Mouse (Mus musculus) heart, embryonic 14.5 days (tissue): Measurements from ENCODE around the gene Iqcb1. TPM values are rescaled to one million over a fixed set of nuclear protein-coding genes. Genes with fewer than 3 reads are reported as not detected.

Experiments
- ATAC-seq: fragments of 200-750 bp; cut with Nextera tagmentation; 2 replicates; pipeline ENCODE4 v1.8.0; 2017; ENCODE audit warnings: low read depth, moderate TSS enrichment; ENCODE audit not compliant: insufficient number of reproducible peaks, insufficient read depth, low FRiP score
- H3K27ac ChIP-seq, 2 experiments: fragments of 200-500 bp in 1 of 2; fragments of 300-500 bp in 1 of 2; sonication (generic) in 1 of 2; replicated peaks in 1 of 2; 2 replicates each; pipeline ENCODE4 v1.5.1; 2012 to 2014; ENCODE audit warnings: low read depth in 2 of 2, low read length in 2 of 2, control low read depth in 1 of 2, mild to moderate bottlenecking in 1 of 2, mixed read lengths in 1 of 2; ENCODE audit not compliant: control insufficient read depth in 1 of 2, insufficient read depth in 1 of 2
- H3K27me3 ChIP-seq: fragments of 300-500 bp; sonication (generic); 2 replicates; pipeline ENCODE4 v1.6.1; 2014; ENCODE audit warnings: mild to moderate bottlenecking, low read length, control low read depth; ENCODE audit not compliant: control insufficient read depth, insufficient read depth
- H3K36me3 ChIP-seq: fragments of 300-500 bp; sonication (generic); 2 replicates; pipeline ENCODE4 v1.6.1; 2014; ENCODE audit warnings: mild to moderate bottlenecking, control low read depth, low read length, mixed read lengths; ENCODE audit not compliant: control insufficient read depth, insufficient read depth
- H3K4me1 ChIP-seq, 2 experiments: fragments of 200-500 bp in 1 of 2; fragments of 300-500 bp in 1 of 2; sonication (generic) in 1 of 2; 2 replicates each; pipeline ENCODE4 v1.6.1; 2012 to 2014; ENCODE audit warnings: low read length in 2 of 2, control low read depth in 1 of 2, mixed read lengths in 1 of 2; ENCODE audit not compliant: control insufficient read depth in 2 of 2, insufficient read depth in 2 of 2
- H3K4me2 ChIP-seq: fragments of 300-500 bp; sonication (generic); 2 replicates; pipeline ENCODE4 v1.6.1; 2014; ENCODE audit warnings: mild to moderate bottlenecking, low read length
- H3K4me3 ChIP-seq, 2 experiments: fragments of 200-500 bp in 1 of 2; fragments of 300-500 bp in 1 of 2; sonication (generic) in 1 of 2; 2 replicates each; pipeline ENCODE4 v1.5.1; 2012 to 2014; ENCODE audit warnings: low read length in 2 of 2, mild to moderate bottlenecking in 2 of 2, control low read depth in 1 of 2, low read depth in 1 of 2, moderate library complexity in 1 of 2; ENCODE audit not compliant: control insufficient read depth in 1 of 2, insufficient read depth in 1 of 2
- H3K9ac ChIP-seq: fragments of 300-500 bp; sonication (generic); 2 replicates; pipeline ENCODE4 v1.6.1; 2014; ENCODE audit warnings: mild to moderate bottlenecking, low read length
- H3K9me3 ChIP-seq: fragments of 300-500 bp; sonication (generic); 2 replicates; pipeline ENCODE4 v1.6.1; 2016; ENCODE audit warnings: low read length, control low read depth; ENCODE audit not compliant: control insufficient read depth
- WGBS: fragments of 180-500 bp; shearing (Covaris S2); extraction: QIAGEN DNeasy Blood & Tissue Kit; methylation state at CpG from one replicate; pipeline ENCODE4 v1.1.7; 2014; 5-methylcytosine and 5-hydroxymethylcytosine counted together
- polyA plus RNA-seq: library from polyadenylated mRNA; unstranded; fragments of >200 nt; fragmentation: Nextera tagmentation; extraction: Ambion mirVana; gene quantifications from 2 replicates; pipeline ENCODE4 v1.2.1, GENCODE M21; 2014

Gene Iqcb1
- polyA plus RNA-seq, 1 experiment from 2014 or later: 23.9 TPM

- Histone ChIP-seq H3K4me1 (peaks cover 3 to 25% of the 10 kb centered on the region in 2 experiments; a peak in 3 of 4 replicates), H3K4me3 (peak overlapping the region; percentile 77 to 93), H3K27me3 (no peaks in the 10 kb centered on the region), H3K9me3 (no peaks in the 10 kb centered on the region), H3K9ac (peak overlapping the region; percentile 82), H3K36me3 (peaks cover 23% of the 10 kb centered on the region), H3K4me2 (peak overlapping the region; percentile 61), H3K27ac (peak overlapping the region; percentile 78 to 82)
- peak; percentile 55 for ATAC-seq
- WGBS: under 1% methylated on average over 41 of the region's 48 CpGs
Measured at GRCm38 (mm10) chr16:36875276-36875851, 47.2 kb downstream of the Iqcb1 start.

- no peak for ATAC-seq
- WGBS: 77% methylated on average over 5 of the region's 5 CpGs
Measured at GRCm38 (mm10) chr16:36877316-36877715, 49.1 kb downstream of the Iqcb1 start.

GRCm38 (mm10) chr16:36882737-36883343 is 54.7 kb downstream of the Iqcb1 start:
- no peak overlapping the region for H3K27ac ChIP-seq
- H3K27me3 ChIP-seq: no peaks in the 10 kb centered on the region
- H3K4me2 ChIP-seq: no peak overlapping the region
- no peaks in the 10 kb centered on the region for H3K9me3 ChIP-seq
- ATAC-seq: no peak
- H3K9ac ChIP-seq: no peak overlapping the region
- 70% methylated on average over 5 of the region's 5 CpGs for WGBS
- H3K4me3 ChIP-seq: no peak overlapping the region
- H3K36me3 ChIP-seq: peaks cover 24% of the 10 kb centered on the region
- H3K4me1 ChIP-seq: peaks cover 3 to 12% of the 10 kb centered on the region in 2 experiments; a peak in 3 of 4 replicates

More at GRCm38 (mm10) chr16:36877316-36877715, 49.1 kb downstream of the Iqcb1 start:
- Histone ChIP-seq H3K9ac (no peak overlapping the region), H3K27ac (no peak overlapping the region), H3K27me3 (no peaks in the 10 kb centered on the region), H3K4me1 (peaks cover 3 to 25% of the 10 kb centered on the region in 2 experiments; a peak in 3 of 4 replicates), H3K4me2 (no peak overlapping the region), H3K9me3 (no peaks in the 10 kb centered on the region), H3K36me3 (peaks cover 8% of the 10 kb centered on the region), H3K4me3 (no peak overlapping the region)

- H3K36me3 ChIP-seq: peaks cover 42% of the 10 kb centered on the region
- no peak overlapping the region for H3K4me3 ChIP-seq
- no peak overlapping the region for H3K27ac ChIP-seq
- H3K4me2 ChIP-seq: no peak overlapping the region
- 77% methylated on average over 4 of the region's 4 CpGs for WGBS
- no peaks in the 10 kb centered on the region for H3K4me1 ChIP-seq
- no peaks in the 10 kb centered on the region for H3K27me3 ChIP-seq
- H3K9me3 ChIP-seq: no peaks in the 10 kb centered on the region
- ATAC-seq: no peak
- no peak overlapping the region for H3K9ac ChIP-seq
Measured at GRCm38 (mm10) chr16:36884881-36885280, 56.7 kb downstream of the Iqcb1 start.

GRCm38 (mm10) chr16:36885912-36886311 is 57.7 kb downstream of the Iqcb1 start:
- Histone ChIP-seq H3K9ac (no peak overlapping the region), H3K4me1 (no peaks in the 10 kb centered on the region), H3K36me3 (peaks cover 51% of the 10 kb centered on the region), H3K4me3 (no peak overlapping the region), H3K4me2 (no peak overlapping the region), H3K9me3 (no peaks in the 10 kb centered on the region), H3K27ac (no peak overlapping the region), H3K27me3 (no peaks in the 10 kb centered on the region)
- 90% methylated on average over 11 of the region's 11 CpGs for WGBS
- ATAC-seq: no peak

- Histone ChIP-seq H3K4me2 (no peak overlapping the region), H3K4me3 (no peak overlapping the region), H3K27ac (no peak overlapping the region), H3K27me3 (no peaks in the 10 kb centered on the region), H3K4me1 (no peaks in the 10 kb centered on the region), H3K9ac (no peak overlapping the region), H3K9me3 (no peaks in the 10 kb centered on the region), H3K36me3 (peaks cover 67% of the 10 kb centered on the region)
- WGBS: 71% methylated on average over 5 of the region's 5 CpGs
- ATAC-seq: no peak
Measured at GRCm38 (mm10) chr16:36887546-36887945, 59.4 kb downstream of the Iqcb1 start.

GRCm38 (mm10) chr16:36890559-36890958 is 62.4 kb downstream of the Iqcb1 start:
- ATAC-seq: no peak
- 86% methylated on average over 3 of the region's 3 CpGs for WGBS
- H3K27me3 ChIP-seq: no peaks in the 10 kb centered on the region
- H3K4me3 ChIP-seq: no peak overlapping the region
- peaks cover 93% of the 10 kb centered on the region for H3K36me3 ChIP-seq
- H3K4me2 ChIP-seq: no peak overlapping the region
- H3K27ac ChIP-seq: no peak overlapping the region
- no peaks in the 10 kb centered on the region for H3K4me1 ChIP-seq
- H3K9ac ChIP-seq: no peak overlapping the region
- no peaks in the 10 kb centered on the region for H3K9me3 ChIP-seq
